Mouse (Mus musculus): Measurements from ENCODE around the gene Sestd1.

The Sestd1 gene

GRCm38 (mm10) chr2:77280512-77281409 lies at the start of gene Sestd1:
Gene Sestd1, minus strand, starts transcription at chr2:77280592.
- peak; percentile 85 for DNase-seq (ENCODE audit: extremely low read depth, insufficient read length, low spot score)

- no peak for DNase-seq (ENCODE audit: extremely low read depth, insufficient read length, low spot score)
Measured at GRCm38 (mm10) chr2:77327246-77327645, 46.9 kb upstream of the Sestd1 start.

- DNase-seq (ENCODE audit: extremely low read depth, insufficient read length, low spot score): no peak
Measured at GRCm38 (mm10) chr2:77323739-77324138, 43.3 kb upstream of the Sestd1 start.

- no peak for DNase-seq (ENCODE audit: extremely low read depth, insufficient read length, low spot score)
Measured at GRCm38 (mm10) chr2:77323156-77323555, 42.8 kb upstream of the Sestd1 start.

GRCm38 (mm10) chr2:77319196-77319595 lies 38.8 kb upstream of the Sestd1 start:
- DNase-seq (ENCODE audit: extremely low read depth, insufficient read length, low spot score): no peak

GRCm38 (mm10) chr2:77316961-77317360 lies 36.6 kb upstream of the Sestd1 start:
- no peak for DNase-seq (ENCODE audit: extremely low read depth, insufficient read length, low spot score)

- no peak for DNase-seq (ENCODE audit: extremely low read depth, insufficient read length, low spot score)
Measured at GRCm38 (mm10) chr2:77313846-77314245, 33.5 kb upstream of the Sestd1 start.

- no peak for DNase-seq (ENCODE audit: extremely low read depth, insufficient read length, low spot score)
Measured at GRCm38 (mm10) chr2:77312616-77313015, 32.2 kb upstream of the Sestd1 start.

GRCm38 (mm10) chr2:77309313-77309712 lies 28.9 kb upstream of the Sestd1 start:
- DNase-seq (ENCODE audit: extremely low read depth, insufficient read length, low spot score): no peak

GRCm38 (mm10) chr2:77304494-77304893 lies 24.1 kb upstream of the Sestd1 start:
- no peak for DNase-seq (ENCODE audit: extremely low read depth, insufficient read length, low spot score)

- no peak for DNase-seq (ENCODE audit: extremely low read depth, insufficient read length, low spot score)
Measured at GRCm38 (mm10) chr2:77303716-77304115, 23.3 kb upstream of the Sestd1 start.

GRCm38 (mm10) chr2:77302655-77303348 lies 22.4 kb upstream of the Sestd1 start:
- no peak for DNase-seq (ENCODE audit: extremely low read depth, insufficient read length, low spot score)

- no peak for DNase-seq (ENCODE audit: extremely low read depth, insufficient read length, low spot score)
Measured at GRCm38 (mm10) chr2:77301687-77302389, 21.4 kb upstream of the Sestd1 start.

GRCm38 (mm10) chr2:77289701-77290100 lies 9.3 kb upstream of the Sestd1 start:
- no peak for DNase-seq (ENCODE audit: extremely low read depth, insufficient read length, low spot score)

- DNase-seq (ENCODE audit: extremely low read depth, insufficient read length, low spot score): peak; percentile 25
Measured at GRCm38 (mm10) chr2:77286755-77287154, 6.4 kb upstream of the Sestd1 start.

- DNase-seq (ENCODE audit: extremely low read depth, insufficient read length, low spot score): peak; percentile 41
Measured at GRCm38 (mm10) chr2:77284281-77284899, 4.0 kb upstream of the Sestd1 start.

- peak; percentile 43 for DNase-seq (ENCODE audit: extremely low read depth, insufficient read length, low spot score)
Measured at GRCm38 (mm10) chr2:77279861-77280511, 406 bp downstream of the Sestd1 start.

GRCm38 (mm10) chr2:77277272-77277671 lies 3.1 kb downstream of the Sestd1 start:
- no peak for DNase-seq (ENCODE audit: extremely low read depth, insufficient read length, low spot score)

- no peak for DNase-seq (ENCODE audit: extremely low read depth, insufficient read length, low spot score)
Measured at GRCm38 (mm10) chr2:77275851-77276250, 4.5 kb downstream of the Sestd1 start.

GRCm38 (mm10) chr2:77274976-77275641 lies 5.3 kb downstream of the Sestd1 start:
- no peak for DNase-seq (ENCODE audit: extremely low read depth, insufficient read length, low spot score)
